Mouse (Mus musculus): ENCODE data around the gene Capn9.

GRCm38 (mm10) chr8:124556658-124557057, 19.3 kb upstream of the Capn9 start:
- TF ChIP-seq CTCF (IDR thresholded peaks at IDR 0.05; ENCODE audit: extremely low read depth, insufficient read depth, low read length) (no peak), POLR2A (IDR thresholded peaks at IDR 0.05; ENCODE audit: extremely low read depth, insufficient read depth, low read length) (no peak)
